Mouse (Mus musculus): Measurements from ENCODE around the gene Syndig1. TPM values are rescaled to one million over a fixed set of nuclear protein-coding genes. Genes with fewer than 3 reads are reported as not detected.

The Syndig1 gene
- total and polyA plus RNA-seq, 3 experiments, result not detected

- Histone ChIP-seq H3K9ac (ENCODE audit: control insufficient read depth, low read depth, low read length, poor library complexity, severe bottlenecking) (no peak overlapping the region), H3K36me3 (ENCODE audit: control insufficient read depth in 1 of 2, insufficient read depth in 2 of 2, low read length in 2 of 2) (no peaks in the 10 kb centered on the region), H3K27ac (ENCODE audit: control insufficient read depth, low read depth, low read length) (no peak overlapping the region), H3K4me3 (ENCODE audit: control insufficient read depth in 1 of 2, insufficient read depth in 1 of 2, low read depth in 2 of 2, low read length in 2 of 2) (no peak overlapping the region), H3K79me2 (ENCODE audit: control insufficient read depth, insufficient read depth, low read length, poor library complexity) (no peaks in the 10 kb centered on the region), H3K4me1 (ENCODE audit: control insufficient read depth in 1 of 2, insufficient read depth in 2 of 2, low read length in 2 of 2) (no peaks in the 10 kb centered on the region), H3K9me3 (replicated peaks; ENCODE audit: insufficient read depth, low read length) (no peaks in the 10 kb centered on the region), H3K27me3 (ENCODE audit: control insufficient read depth in 1 of 2, insufficient read depth in 2 of 2, low read length in 2 of 2) (no peaks in the 10 kb centered on the region)
- TF ChIP-seq CHD2 (IDR thresholded peaks at IDR 0.05; ENCODE audit: low read length) (no peak), MYC (IDR thresholded peaks at IDR 0.05; ENCODE audit: low read depth, low read length) (no peak), POLR2AphosphoS2 (IDR thresholded peaks at IDR 0.05; ENCODE audit: low read length) (no peak), CHD1 (IDR thresholded peaks at IDR 0.05; ENCODE audit: low read depth, low read length) (no peak), GATA1 (IDR thresholded peaks at IDR 0.05; ENCODE audit: low read depth, low read length) (no peak), EP300 (IDR thresholded peaks at IDR 0.05; ENCODE audit: low read depth in 1 of 2, low read length in 2 of 2) (no peak), MEF2A (IDR thresholded peaks at IDR 0.05; ENCODE audit: extremely low read depth, insufficient replicate concordance, low read depth, low read length, poor library complexity, severe bottlenecking) (no peak), NELFE (IDR thresholded peaks at IDR 0.05; ENCODE audit: low read depth, low read length) (no peak), TBP (IDR thresholded peaks at IDR 0.05; ENCODE audit: low read depth, low read length) (no peak), RAD21 (IDR thresholded peaks at IDR 0.05; ENCODE audit: low read depth, low read length) (no peak), ZNF384 (IDR thresholded peaks at IDR 0.05; ENCODE audit: low read depth, low read length) (no peak), JUND (IDR thresholded peaks at IDR 0.05; ENCODE audit: low read depth, low read length) (no peak), ZMIZ1 (IDR thresholded peaks at IDR 0.05; ENCODE audit: low read depth, low read length) (no peak), E2F4 (IDR thresholded peaks at IDR 0.05; ENCODE audit: borderline replicate concordance, low read depth, low read length) (no peak), ZKSCAN1 (IDR thresholded peaks at IDR 0.05; ENCODE audit: low read depth, low read length) (no peak), MXI1 (IDR thresholded peaks at IDR 0.05; ENCODE audit: low read depth, low read length) (no peak), USF1 (IDR thresholded peaks at IDR 0.05; ENCODE audit: low read depth, low read length) (no peak)
- no peak for DNase-seq (ENCODE audit: low read depth, low spot score)
These were observed 71.6 kb downstream of the Syndig1 start for GRCm38 (mm10) chr2:149900606-149901005.

- no peak for TF ChIP-seq ETS1 (IDR thresholded peaks at IDR 0.05; ENCODE audit: low read depth, low read length)
- no peak for TF ChIP-seq CHD1 (IDR thresholded peaks at IDR 0.05; ENCODE audit: low read depth, low read length)
- TF ChIP-seq E2F4 (IDR thresholded peaks at IDR 0.05; ENCODE audit: borderline replicate concordance, low read depth, low read length), result no peak
- TF ChIP-seq NRF1 (IDR thresholded peaks at IDR 0.05; ENCODE audit: insufficient read depth, low read depth, low read length, poor library complexity, severe bottlenecking), result no peak
- no peak for TF ChIP-seq CHD2 (IDR thresholded peaks at IDR 0.05; ENCODE audit: low read length)
- TF ChIP-seq ZC3H11A (IDR thresholded peaks at IDR 0.05; ENCODE audit: low read depth, low read length), result no peak
- TF ChIP-seq EP300 (IDR thresholded peaks at IDR 0.05; ENCODE audit: low read depth in 1 of 2, low read length in 2 of 2), result no peak
- no peak for TF ChIP-seq MAFK (IDR thresholded peaks at IDR 0.05; ENCODE audit: borderline replicate concordance, low read depth, low read length)
- no peak for TF ChIP-seq USF2 (IDR thresholded peaks at IDR 0.05; ENCODE audit: borderline replicate concordance in 1 of 2, insufficient read depth in 1 of 2, low read depth in 1 of 2, low read length in 2 of 2)
- TF ChIP-seq TAL1 (IDR thresholded peaks at IDR 0.05; ENCODE audit: low read length), result no peak
- TF ChIP-seq POLR2A (IDR thresholded peaks at IDR 0.05; ENCODE audit: control insufficient read depth in 1 of 2, insufficient read depth in 1 of 2, low read depth in 1 of 2, low read length in 2 of 2, poor library complexity in 1 of 2), result no peak
- no peak overlapping the region for H3K27ac ChIP-seq (ENCODE audit: control insufficient read depth, low read depth, low read length)
- no peaks in the 10 kb centered on the region for H3K79me2 ChIP-seq (ENCODE audit: control insufficient read depth, insufficient read depth, low read length, poor library complexity)
- no peaks in the 10 kb centered on the region for H3K36me3 ChIP-seq (ENCODE audit: control insufficient read depth in 1 of 2, insufficient read depth in 2 of 2, low read length in 2 of 2)
- H3K27me3 ChIP-seq (ENCODE audit: control insufficient read depth in 1 of 2, insufficient read depth in 2 of 2, low read length in 2 of 2), result no peaks in the 10 kb centered on the region
- H3K4me1 ChIP-seq (ENCODE audit: control insufficient read depth in 1 of 2, insufficient read depth in 2 of 2, low read length in 2 of 2), result no peaks in the 10 kb centered on the region
- H3K4me3 ChIP-seq (ENCODE audit: control insufficient read depth in 1 of 2, insufficient read depth in 1 of 2, low read depth in 2 of 2, low read length in 2 of 2), result no peak overlapping the region
- H3K9me3 ChIP-seq (replicated peaks; ENCODE audit: insufficient read depth, low read length), result no peaks in the 10 kb centered on the region
- no peak for DNase-seq (ENCODE audit: low read depth, low spot score)
- no peak overlapping the region for H3K9ac ChIP-seq (ENCODE audit: control insufficient read depth, low read depth, low read length, poor library complexity, severe bottlenecking)
These were observed 75.4 kb downstream of the Syndig1 start for GRCm38 (mm10) chr2:149904405-149904804.
